Mouse (Mus musculus): ENCODE measurements around the gene Nfe2. TPM values are rescaled to one million over a fixed set of nuclear protein-coding genes. Genes with fewer than 3 reads are reported as not detected.

Gene Nfe2
- polyA plus RNA-seq, 1 experiment from 2014 or later: 89.1 TPM

GRCm38 (mm10) chr15:103214971-103215907, 43.0 kb downstream of the Nfe2 start:
- 9% methylated on average over 15 of the region's 15 CpGs for WGBS (ENCODE audit: insufficient replicate concordance)
- Histone ChIP-seq H3K4me2 (ENCODE audit: low read depth, low read length) (peak overlapping the region; percentile 70), H3K27ac (ENCODE audit: low read depth) (peak overlapping the region; percentile 77), H3K9me3 (ENCODE audit: low read length) (no peaks in the 10 kb centered on the region), H3K27me3 (ENCODE audit: insufficient read depth, low read length) (no peaks in the 10 kb centered on the region), H3K9ac (replicated peaks) (peak overlapping the region; percentile 49), H3K4me1 (ENCODE audit: insufficient read depth) (peaks cover 12% of the 10 kb centered on the region), H3K36me3 (replicated peaks; ENCODE audit: insufficient read depth, low read length) (peaks cover 27% of the 10 kb centered on the region), H3K4me3 (ENCODE audit: low read depth, low read length) (peak overlapping the region; percentile 50)
- peak; percentile 94 for ATAC-seq
- DNase-seq: peak; percentile 82
- TF ChIP-seq CTCF (IDR thresholded peaks at IDR 0.05; ENCODE audit: low read depth) (no peak), EP300 (IDR thresholded peaks at IDR 0.05; ENCODE audit: low read depth) (no peak)

- ATAC-seq (no peak), DNase-seq (no peak)
- WGBS (ENCODE audit: insufficient replicate concordance): 68% methylated on average over 2 of the region's 2 CpGs
- Histone ChIP-seq H3K36me3 (replicated peaks; ENCODE audit: insufficient read depth, low read length) (peaks cover 33% of the 10 kb centered on the region), H3K27me3 (ENCODE audit: insufficient read depth, low read length) (no peaks in the 10 kb centered on the region), H3K4me3 (ENCODE audit: low read depth, low read length) (no peak overlapping the region), H3K4me2 (ENCODE audit: low read depth, low read length) (peak overlapping the region; percentile 55), H3K27ac (ENCODE audit: low read depth) (peak overlapping the region; percentile 34; the same call in 1 of the 2 replicates), H3K9ac (replicated peaks) (no peak overlapping the region), H3K4me1 (ENCODE audit: insufficient read depth) (peaks cover 12% of the 10 kb centered on the region), H3K9me3 (ENCODE audit: low read length) (no peaks in the 10 kb centered on the region)
- no peak for TF ChIP-seq CTCF (IDR thresholded peaks at IDR 0.05; ENCODE audit: low read depth)
- TF ChIP-seq EP300 (IDR thresholded peaks at IDR 0.05; ENCODE audit: low read depth): no peak
These were observed 44.1 kb downstream of the Nfe2 start for GRCm38 (mm10) chr15:103214149-103214548.

GRCm38 (mm10) chr15:103205156-103205555, 53.0 kb downstream of the Nfe2 start:
- DNase-seq: no peak
- 75% methylated on average over 2 of the region's 2 CpGs for WGBS (ENCODE audit: insufficient replicate concordance)

GRCm38 (mm10) chr15:103202088-103202793, 56.0 kb downstream of the Nfe2 start:
- DNase-seq: no peak
- ATAC-seq: no peak
- no peak overlapping the region for H3K9ac ChIP-seq (replicated peaks)
- H3K27ac ChIP-seq (ENCODE audit: low read depth): no peak overlapping the region
- 69% methylated on average over 6 of the region's 6 CpGs for WGBS (ENCODE audit: insufficient replicate concordance)
- H3K36me3 ChIP-seq (replicated peaks; ENCODE audit: insufficient read depth, low read length): peaks cover 66% of the 10 kb centered on the region
- no peak for TF ChIP-seq EP300 (IDR thresholded peaks at IDR 0.05; ENCODE audit: low read depth)
- no peak for TF ChIP-seq CTCF (IDR thresholded peaks at IDR 0.05; ENCODE audit: low read depth)
- no peak overlapping the region for H3K4me2 ChIP-seq (ENCODE audit: low read depth, low read length)
- H3K9me3 ChIP-seq (ENCODE audit: low read length): no peaks in the 10 kb centered on the region
- H3K4me3 ChIP-seq (ENCODE audit: low read depth, low read length): no peak overlapping the region
- peaks cover 2% of the 10 kb centered on the region; the same call in 1 of the 2 replicates for H3K4me1 ChIP-seq (ENCODE audit: insufficient read depth)
- H3K27me3 ChIP-seq (ENCODE audit: insufficient read depth, low read length): no peaks in the 10 kb centered on the region

More at GRCm38 (mm10) chr15:103205156-103205555, 53.0 kb downstream of the Nfe2 start:
- H3K4me3 ChIP-seq (ENCODE audit: low read depth, low read length): no peak overlapping the region
- no peaks in the 10 kb centered on the region for H3K9me3 ChIP-seq (ENCODE audit: low read length)
- H3K4me1 ChIP-seq (ENCODE audit: insufficient read depth): peaks cover 2% of the 10 kb centered on the region; the same call in 1 of the 2 replicates
- H3K4me2 ChIP-seq (ENCODE audit: low read depth, low read length): no peak overlapping the region
- no peak for ATAC-seq
- H3K36me3 ChIP-seq (replicated peaks; ENCODE audit: insufficient read depth, low read length): peaks cover 53% of the 10 kb centered on the region
- H3K9ac ChIP-seq (replicated peaks): no peak overlapping the region
- TF ChIP-seq CTCF (IDR thresholded peaks at IDR 0.05; ENCODE audit: low read depth) (peak; percentile 53), EP300 (IDR thresholded peaks at IDR 0.05; ENCODE audit: low read depth) (no peak)
- no peak overlapping the region for H3K27ac ChIP-seq (ENCODE audit: low read depth)
- H3K27me3 ChIP-seq (ENCODE audit: insufficient read depth, low read length): no peaks in the 10 kb centered on the region

MicroRNA genes within 50 kb of the gene (microRNA counts, 519-probe panel; counts per million panel counts)
- microRNA mmu-miR-148b: 4,939 counts per million, percentile 56 among the panel's probes with 10 or more counts

Small RNAs within 50 kb of the gene (microRNA-seq; reads per million reads assigned to microRNA genes)
- gene Mir148b: 793 reads per million, percentile 69 among the genes with 10 or more reads in this experiment

Other genes with a start within 250 kb of the Nfe2 start
- 0.07 and 0.11 TPM in 2 replicates for gene Hoxc4, start 239.5 kb downstream of the Nfe2 start, polyA plus RNA-seq (2015; fragmentation: Nextera tagmentation; extraction: Ambion mirVana)
- 3.6 and 3.8 TPM in 2 replicates for gene Smug1, start 91.3 kb downstream of the Nfe2 start, polyA plus RNA-seq (2015; fragmentation: Nextera tagmentation; extraction: Ambion mirVana)
- gene Cbx5, start 18.6 kb downstream of the Nfe2 start, polyA plus RNA-seq (2015; fragmentation: Nextera tagmentation; extraction: Ambion mirVana): 19.0 and 23.3 TPM in 2 replicates
- gene Hnrnpa1, start 18.0 kb downstream of the Nfe2 start, polyA plus RNA-seq (2015; fragmentation: Nextera tagmentation; extraction: Ambion mirVana): 126 and 151 TPM in 2 replicates
- 110 and 121 TPM in 2 replicates for gene Copz1, start 14.3 kb upstream of the Nfe2 start, polyA plus RNA-seq (2015; fragmentation: Nextera tagmentation; extraction: Ambion mirVana)
- gene Gpr84, start 52.2 kb upstream of the Nfe2 start, polyA plus RNA-seq (2015; fragmentation: Nextera tagmentation; extraction: Ambion mirVana): 1.1 and 1.8 TPM in 2 replicates
- gene Zfp385a, start 81.7 kb upstream of the Nfe2 start, polyA plus RNA-seq (2015; fragmentation: Nextera tagmentation; extraction: Ambion mirVana): 10.1 TPM in 2 replicates
- gene Itga5, start 108.4 kb upstream of the Nfe2 start, polyA plus RNA-seq (2015; fragmentation: Nextera tagmentation; extraction: Ambion mirVana): 15.6 and 16.0 TPM in 2 replicates
- gene Gtsf1, start 172.1 kb upstream of the Nfe2 start, polyA plus RNA-seq (2015; fragmentation: Nextera tagmentation; extraction: Ambion mirVana): not detected in 2 replicates
- not detected in 2 replicates for gene Gtsf2, start 190.1 kb upstream of the Nfe2 start, polyA plus RNA-seq (2015; fragmentation: Nextera tagmentation; extraction: Ambion mirVana)
- 6.0 and 6.8 TPM in 2 replicates for gene Nckap1l, start 195.4 kb upstream of the Nfe2 start, polyA plus RNA-seq (2015; fragmentation: Nextera tagmentation; extraction: Ambion mirVana)
- gene Pde1b, start 244.6 kb upstream of the Nfe2 start, polyA plus RNA-seq (2015; fragmentation: Nextera tagmentation; extraction: Ambion mirVana): 0.24 and 0.62 TPM in 2 replicates

Measured in liver, postnatal 0 days (tissue).